Mouse (Mus musculus): ENCODE data around the gene Asb3. TPM values are rescaled to one million over a fixed set of nuclear protein-coding genes. Genes with fewer than 3 reads are reported as not detected.

Gene Asb3
- 6.4 TPM for polyA plus RNA-seq (2012; fragmentation: generic; extraction: Trizol)
- long read RNA-seq, experiment 1, transcript Asb3-201 (10 exons, 3,228 nt), result major isoform, 15 of 22 reads
- long read RNA-seq, experiment 1, partial matches to known transcripts, result 2 of 22 reads
- long read RNA-seq, experiment 1, other reads (novel, unspliced or antisense), result 5 of 22 reads
- long read RNA-seq, experiment 2, transcript Asb3-201 (10 exons, 3,228 nt), result major isoform, 104 of 120 reads
- long read RNA-seq, experiment 2, partial matches to known transcripts, result 2 of 120 reads
- long read RNA-seq, experiment 2, other reads (novel, unspliced or antisense), result 14 of 120 reads

DNA sequence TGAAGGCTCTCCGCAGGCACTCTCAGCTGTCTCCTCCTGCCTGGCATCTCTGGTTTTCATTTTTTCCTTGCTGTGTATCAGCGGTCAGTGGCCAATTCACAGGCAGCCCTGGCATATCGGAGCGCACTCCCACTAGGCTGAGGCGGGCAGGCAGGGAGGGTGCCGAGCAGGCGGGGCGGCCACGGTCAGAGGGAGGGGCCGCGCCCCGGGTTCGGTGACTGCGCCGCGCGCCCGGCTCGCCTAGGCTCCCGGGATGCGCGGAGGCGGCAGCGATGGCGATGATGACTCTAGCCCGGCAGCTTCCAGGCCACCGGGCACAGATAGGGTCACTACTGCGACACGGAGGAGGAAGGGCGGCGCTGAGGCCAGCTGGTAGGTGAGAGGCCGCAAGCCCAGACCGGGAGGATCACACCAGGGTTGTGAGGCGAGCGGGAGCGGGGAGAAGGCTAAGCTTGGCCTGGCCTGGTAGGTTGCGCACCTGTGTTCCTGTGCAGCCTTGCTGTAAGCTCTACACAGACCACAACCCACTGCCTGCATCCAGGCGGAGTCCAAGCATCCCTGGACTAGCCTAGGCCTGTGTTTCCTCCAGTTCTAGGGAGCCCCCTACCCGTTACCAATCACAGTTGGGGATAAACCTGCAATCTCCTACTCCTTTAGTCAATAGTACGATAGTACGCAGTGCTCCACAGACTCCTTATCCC is at the start of gene Asb3, which contains the start of gene Gpr75:
Asb3 (plus strand) TSS at position 246 of the 701 bp plus-strand sequence.
Gpr75 (plus strand) TSS at position 188 of the 701 bp plus-strand sequence.
- H3K79me3 ChIP-seq (ENCODE audit: low read depth), result no peaks in the 10 kb centered on the region
- TF ChIP-seq MYOD1 (IDR thresholded peaks at IDR 0.05; ENCODE audit: control insufficient read depth, insufficient read length, low read depth) (no peak), CTCF (IDR thresholded peaks at IDR 0.05; ENCODE audit: control insufficient read depth, insufficient read depth, insufficient read length) (no peak), MYOG (IDR thresholded peaks at IDR 0.05; ENCODE audit: control insufficient read depth, extremely low read depth, insufficient read length) (no peak), FOSL1 (IDR thresholded peaks at IDR 0.05; ENCODE audit: insufficient read depth, low read length, poor library complexity, severe bottlenecking) (no peak), USF1 (IDR thresholded peaks at IDR 0.05; ENCODE audit: low read depth) (no peak), CEBPB (IDR thresholded peaks at IDR 0.05; ENCODE audit: low read depth) (no peak), MAX (IDR thresholded peaks at IDR 0.05) (no peak)

DNA sequence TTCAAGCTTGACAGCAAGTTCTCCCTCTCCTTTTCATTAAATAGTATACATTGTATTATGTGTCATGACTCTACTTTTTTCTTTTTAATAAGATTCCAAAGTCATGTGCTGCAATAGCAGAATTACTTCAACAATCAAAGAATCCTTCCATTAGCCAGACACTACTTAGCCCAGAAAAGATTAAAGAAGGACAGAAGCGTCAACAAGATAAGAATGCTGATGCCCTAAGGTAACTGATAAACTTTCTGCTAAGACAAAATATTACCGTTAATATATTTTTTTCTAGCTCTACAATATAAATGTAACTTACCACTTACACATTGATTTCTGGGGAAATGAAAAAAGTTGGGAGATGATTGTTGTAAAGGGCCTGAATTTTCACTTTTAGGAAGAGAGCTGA is 46.4 kb upstream of the Asb3 start:
- H3ac ChIP-seq (ENCODE audit: control insufficient read depth, insufficient read length, low read depth), result no peak overlapping the region
- H3K36me3 ChIP-seq (ENCODE audit: control insufficient read depth, insufficient read depth), result peaks cover 61% of the 10 kb centered on the region
- no peak overlapping the region for H3K4me3 ChIP-seq (ENCODE audit: insufficient read depth, poor library complexity, severe bottlenecking)
- no peaks in the 10 kb centered on the region for H3K79me3 ChIP-seq (ENCODE audit: low read depth)
- H3K79me2 ChIP-seq (ENCODE audit: control insufficient read depth, insufficient read depth), result no peaks in the 10 kb centered on the region
- no peaks in the 10 kb centered on the region for H3K27me3 ChIP-seq (ENCODE audit: control insufficient read depth, insufficient read depth, insufficient read length)
- TF ChIP-seq CTCF (IDR thresholded peaks at IDR 0.05; ENCODE audit: control insufficient read depth, insufficient read depth, insufficient read length), result no peak
- TF ChIP-seq MAX (IDR thresholded peaks at IDR 0.05), result no peak
- TF ChIP-seq MYOG (IDR thresholded peaks at IDR 0.05; ENCODE audit: control insufficient read depth, extremely low read depth, insufficient read length), result no peak
- no peak for TF ChIP-seq CEBPB (IDR thresholded peaks at IDR 0.05; ENCODE audit: low read depth)
- no peak for TF ChIP-seq MYOD1 (IDR thresholded peaks at IDR 0.05; ENCODE audit: control insufficient read depth, insufficient read length, low read depth)
- TF ChIP-seq USF1 (IDR thresholded peaks at IDR 0.05; ENCODE audit: low read depth), result no peak
- no peak for TF ChIP-seq FOSL1 (IDR thresholded peaks at IDR 0.05; ENCODE audit: insufficient read depth, low read length, poor library complexity, severe bottlenecking)

More for the DNA sequence above, at the start of gene Asb3, which contains the start of gene Gpr75:
- H3K79me2 ChIP-seq (ENCODE audit: control insufficient read depth, insufficient read depth), result no peaks in the 10 kb centered on the region
- no peak within 1 kb of the TSS for H3ac ChIP-seq (ENCODE audit: control insufficient read depth, insufficient read length, low read depth)
- H3K27me3 ChIP-seq (ENCODE audit: control insufficient read depth, insufficient read depth, insufficient read length), result no peaks in the 10 kb centered on the region
- H3K36me3 ChIP-seq (ENCODE audit: control insufficient read depth, insufficient read depth), result peaks cover 2% of the 10 kb centered on the region
- no peak within 1 kb of the TSS for H3K4me3 ChIP-seq (ENCODE audit: insufficient read depth, poor library complexity, severe bottlenecking)

GRCm38 (mm10) chr11:30844355-30844754 is 40.9 kb upstream of the Asb3 start:
- Histone ChIP-seq H3K4me3 (ENCODE audit: insufficient read depth, poor library complexity, severe bottlenecking) (no peak overlapping the region), H3ac (ENCODE audit: control insufficient read depth, insufficient read length, low read depth) (no peak overlapping the region), H3K79me2 (ENCODE audit: control insufficient read depth, insufficient read depth) (no peaks in the 10 kb centered on the region), H3K27me3 (ENCODE audit: control insufficient read depth, insufficient read depth, insufficient read length) (no peaks in the 10 kb centered on the region), H3K36me3 (ENCODE audit: control insufficient read depth, insufficient read depth) (peaks cover 64% of the 10 kb centered on the region), H3K79me3 (ENCODE audit: low read depth) (no peaks in the 10 kb centered on the region)
- TF ChIP-seq MYOD1 (IDR thresholded peaks at IDR 0.05; ENCODE audit: control insufficient read depth, insufficient read length, low read depth), result no peak
- no peak for TF ChIP-seq USF1 (IDR thresholded peaks at IDR 0.05; ENCODE audit: low read depth)
- no peak for TF ChIP-seq CEBPB (IDR thresholded peaks at IDR 0.05; ENCODE audit: low read depth)
- no peak for TF ChIP-seq MAX (IDR thresholded peaks at IDR 0.05)

- Histone ChIP-seq H3K79me3 (ENCODE audit: low read depth) (no peaks in the 10 kb centered on the region), H3K79me2 (ENCODE audit: control insufficient read depth, insufficient read depth) (no peaks in the 10 kb centered on the region), H3K27me3 (ENCODE audit: control insufficient read depth, insufficient read depth, insufficient read length) (no peaks in the 10 kb centered on the region), H3K36me3 (ENCODE audit: control insufficient read depth, insufficient read depth) (peaks cover 41% of the 10 kb centered on the region), H3K4me3 (ENCODE audit: insufficient read depth, poor library complexity, severe bottlenecking) (no peak overlapping the region), H3ac (ENCODE audit: control insufficient read depth, insufficient read length, low read depth) (no peak overlapping the region)
- TF ChIP-seq MAX (IDR thresholded peaks at IDR 0.05) (no peak), MYOD1 (IDR thresholded peaks at IDR 0.05; ENCODE audit: control insufficient read depth, insufficient read length, low read depth) (no peak), MYOG (IDR thresholded peaks at IDR 0.05; ENCODE audit: control insufficient read depth, extremely low read depth, insufficient read length) (no peak), CTCF (IDR thresholded peaks at IDR 0.05; ENCODE audit: control insufficient read depth, insufficient read depth, insufficient read length) (no peak), CEBPB (IDR thresholded peaks at IDR 0.05; ENCODE audit: low read depth) (no peak), USF1 (IDR thresholded peaks at IDR 0.05; ENCODE audit: low read depth) (no peak), FOSL1 (IDR thresholded peaks at IDR 0.05; ENCODE audit: insufficient read depth, low read length, poor library complexity, severe bottlenecking) (no peak)
These were observed 12.8 kb upstream of the Asb3 start for GRCm38 (mm10) chr11:30872425-30872824.

DNA sequence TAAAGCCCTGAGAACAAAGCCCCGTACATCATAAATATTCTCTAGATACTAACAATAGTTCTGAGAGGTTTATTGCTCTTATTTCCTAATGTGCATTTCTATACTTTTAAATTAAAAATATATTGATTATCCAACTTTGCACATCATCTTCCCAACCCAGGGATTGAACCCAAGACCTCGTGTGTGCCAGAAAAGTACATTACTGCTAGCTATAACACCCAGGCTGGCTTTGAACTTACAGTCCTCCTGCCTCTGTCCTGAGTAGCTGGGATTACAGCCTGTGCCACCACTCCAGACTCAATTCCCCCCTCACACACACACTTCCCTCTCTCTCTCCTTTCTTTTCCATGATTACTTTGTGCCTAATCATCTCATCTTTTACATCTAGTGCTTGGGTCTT is 2.9 kb downstream of the Asb3 start:
- Histone ChIP-seq H3K79me2 (ENCODE audit: control insufficient read depth, insufficient read depth) (no peaks in the 10 kb centered on the region), H3K79me3 (ENCODE audit: low read depth) (no peaks in the 10 kb centered on the region), H3K27me3 (ENCODE audit: control insufficient read depth, insufficient read depth, insufficient read length) (no peaks in the 10 kb centered on the region), H3K4me3 (ENCODE audit: insufficient read depth, poor library complexity, severe bottlenecking) (no peak overlapping the region), H3K36me3 (ENCODE audit: control insufficient read depth, insufficient read depth) (no peaks in the 10 kb centered on the region), H3ac (ENCODE audit: control insufficient read depth, insufficient read length, low read depth) (no peak overlapping the region)
- TF ChIP-seq CTCF (IDR thresholded peaks at IDR 0.05; ENCODE audit: control insufficient read depth, insufficient read depth, insufficient read length) (no peak), USF1 (IDR thresholded peaks at IDR 0.05; ENCODE audit: low read depth) (no peak), FOSL1 (IDR thresholded peaks at IDR 0.05; ENCODE audit: insufficient read depth, low read length, poor library complexity, severe bottlenecking) (no peak), MAX (IDR thresholded peaks at IDR 0.05) (no peak), CEBPB (IDR thresholded peaks at IDR 0.05; ENCODE audit: low read depth) (no peak), MYOG (IDR thresholded peaks at IDR 0.05; ENCODE audit: control insufficient read depth, extremely low read depth, insufficient read length) (no peak), MYOD1 (IDR thresholded peaks at IDR 0.05; ENCODE audit: control insufficient read depth, insufficient read length, low read depth) (no peak)

Measured in C2C12 (cell line).